Mouse (Mus musculus) hindbrain, embryonic 13.5 days (tissue): ENCODE data around the gene Ripor2. TPM values are rescaled to one million over a fixed set of nuclear protein-coding genes. Genes with fewer than 3 reads are reported as not detected.
"Not testable (repeated sequence)": the region's sequence is repeated elsewhere in the genome, so short reads cannot be mapped to it uniquely, and the experiment has no call there.

Experiments used
- ATAC-seq: fragments of 200-750 bp; cut with Nextera tagmentation; 2 replicates; pipeline ENCODE4 v1.8.0; 2017; ENCODE audit warnings: moderate TSS enrichment; ENCODE audit not compliant: low FRiP score
- H3K27ac ChIP-seq: fragments of 300-500 bp; sonication (generic); 2 replicates; pipeline ENCODE4 v1.5.1; 2015; ENCODE audit warnings: inconsistent platforms, mild to moderate bottlenecking, moderate library complexity
- H3K27me3 ChIP-seq: fragments of 300-500 bp; sonication (generic); 2 replicates; pipeline ENCODE4 v1.6.1; 2015; ENCODE audit warnings: mild to moderate bottlenecking, inconsistent platforms
- H3K36me3 ChIP-seq: fragments of 300-500 bp; sonication (generic); 2 replicates; pipeline ENCODE4 v1.6.1; 2015; ENCODE audit warnings: mild to moderate bottlenecking, inconsistent platforms
- H3K4me1 ChIP-seq: fragments of 300-500 bp; sonication (generic); replicated peaks from 2 replicates; pipeline ENCODE4 v1.6.1; 2015; ENCODE audit warnings: inconsistent platforms
- H3K4me2 ChIP-seq: fragments of 300-500 bp; sonication (generic); 2 replicates; pipeline ENCODE4 v1.6.1; 2015; ENCODE audit warnings: inconsistent platforms, mild to moderate bottlenecking, moderate library complexity
- H3K4me3 ChIP-seq: fragments of 300-500 bp; sonication (generic); 2 replicates; pipeline ENCODE4 v1.5.1; 2015; ENCODE audit warnings: mild to moderate bottlenecking, inconsistent platforms
- H3K9ac ChIP-seq: fragments of 300-500 bp; sonication (generic); 2 replicates; pipeline ENCODE4 v1.6.1; 2015; ENCODE audit warnings: mild to moderate bottlenecking, inconsistent platforms
- H3K9me3 ChIP-seq: fragments of 300-500 bp; sonication (generic); 2 replicates; pipeline ENCODE4 v1.6.1; 2016; ENCODE audit warnings: inconsistent platforms
- WGBS: fragments of 180-500 bp; shearing (Covaris S2); methylation state at CpG from one replicate; pipeline ENCODE4 v1.1.7; 2015; 5-methylcytosine and 5-hydroxymethylcytosine counted together
- polyA plus RNA-seq: library from polyadenylated mRNA; unstranded; fragments of >200 nt; fragmentation: Nextera tagmentation; extraction: Ambion mirVana; gene quantifications from 2 replicates; pipeline ENCODE4 v1.2.1, GENCODE M21; 2015

Gene Ripor2
- polyA plus RNA-seq, 1 experiment from 2014 or later, result 24.1 TPM

DNA sequence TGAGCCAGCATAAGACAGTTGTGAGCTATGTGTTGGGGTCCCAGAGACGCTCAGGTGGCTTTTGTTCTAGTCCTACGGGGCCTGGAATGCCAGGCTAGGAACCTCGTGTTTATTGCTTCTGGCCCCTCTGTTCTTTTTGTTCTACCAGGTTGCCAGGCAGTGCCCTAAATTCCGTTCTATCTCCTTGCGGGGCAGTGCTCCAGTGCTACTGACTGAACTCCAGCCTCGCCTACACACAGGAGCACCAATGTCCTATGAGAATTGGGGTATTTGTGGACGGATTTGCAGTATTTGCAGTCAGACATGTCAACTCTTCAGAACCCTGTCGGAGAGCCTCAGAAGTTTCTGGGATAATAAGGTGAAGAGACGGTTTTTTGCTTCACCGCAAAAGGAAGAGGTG, 159.0 kb downstream of the Ripor2 start, which contains the start of gene Armh2:
Gene Armh2, plus strand, starts transcription at position 205 of the 400 bp plus-strand sequence.
- H3K9ac ChIP-seq, result no peak within 1 kb of the TSS
- no peak within 1 kb of the TSS for H3K4me3 ChIP-seq

GRCm38 (mm10) chr13:24747823-24748222, 165.8 kb downstream of the Ripor2 start:
- no peak overlapping the region for H3K4me3 ChIP-seq
- H3K27ac ChIP-seq, result no peak overlapping the region
- no peaks in the 10 kb centered on the region for H3K27me3 ChIP-seq
- peaks cover 4% of the 10 kb centered on the region; the same call in 1 of the 2 replicates for H3K36me3 ChIP-seq
- no peaks in the 10 kb centered on the region for H3K9me3 ChIP-seq
- WGBS, result 84% methylated on average over 3 of the region's 3 CpGs
- H3K9ac ChIP-seq, result no peak overlapping the region
- no peak overlapping the region for H3K4me2 ChIP-seq
- no peaks in the 10 kb centered on the region for H3K4me1 ChIP-seq
- no peak for ATAC-seq

More for the DNA sequence above, 159.0 kb downstream of the Ripor2 start, which contains the start of gene Armh2:
- no peaks in the 10 kb centered on the region for H3K27me3 ChIP-seq
- H3K36me3 ChIP-seq, result no peaks in the 10 kb centered on the region
- no peaks in the 10 kb centered on the region for H3K9me3 ChIP-seq
- no peak for ATAC-seq
- no peak within 1 kb of the TSS for H3K27ac ChIP-seq
- WGBS, result 86% methylated on average over 10 of the region's 10 CpGs
- no peaks in the 10 kb centered on the region for H3K4me1 ChIP-seq
- no peak within 1 kb of the TSS for H3K4me2 ChIP-seq

GRCm38 (mm10) chr13:24750807-24751206, 168.8 kb downstream of the Ripor2 start:
- H3K36me3 ChIP-seq, result peaks cover 13% of the 10 kb centered on the region
- no peak overlapping the region for H3K4me2 ChIP-seq
- no peaks in the 10 kb centered on the region for H3K9me3 ChIP-seq
- 93% methylated on average over 8 of the region's 8 CpGs for WGBS
- no peaks in the 10 kb centered on the region for H3K27me3 ChIP-seq
- H3K9ac ChIP-seq, result no peak overlapping the region
- ATAC-seq, result no peak
- H3K4me1 ChIP-seq, result no peaks in the 10 kb centered on the region
- no peak overlapping the region for H3K27ac ChIP-seq
- no peak overlapping the region for H3K4me3 ChIP-seq

GRCm38 (mm10) chr13:24751396-24751795, 169.4 kb downstream of the Ripor2 start:
- WGBS, result 90% methylated on average over 8 of the region's 8 CpGs

DNA sequence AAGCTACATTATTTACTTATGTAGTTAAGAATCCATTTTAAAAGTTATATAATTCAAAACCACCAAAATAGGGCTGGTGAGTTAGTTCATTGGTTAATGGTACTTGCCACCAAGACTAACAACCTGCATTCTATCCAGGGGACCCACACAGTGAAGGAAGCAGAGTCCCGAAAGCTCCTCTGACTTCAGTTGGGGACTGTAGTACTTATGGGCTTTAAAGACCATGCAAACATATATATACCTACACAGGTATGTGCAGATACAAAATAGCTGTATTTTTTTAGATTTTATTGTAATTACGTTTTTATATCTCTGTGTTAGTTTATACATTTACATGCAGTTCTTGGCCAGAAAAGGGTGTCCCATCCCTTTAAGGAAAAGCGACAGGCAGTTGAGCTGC, 174.8 kb downstream of the Ripor2 start:
- Histone ChIP-seq H3K36me3 (peaks cover 14% of the 10 kb centered on the region), H3K4me2 (no peak overlapping the region), H3K4me1 (peaks cover 5% of the 10 kb centered on the region)

More at GRCm38 (mm10) chr13:24751396-24751795, 169.4 kb downstream of the Ripor2 start:
- H3K9ac ChIP-seq, result no peak overlapping the region; the same call in 1 of the 2 replicates
- no peaks in the 10 kb centered on the region for H3K9me3 ChIP-seq
- peaks cover 17% of the 10 kb centered on the region for H3K36me3 ChIP-seq
- no peaks in the 10 kb centered on the region for H3K4me1 ChIP-seq
- no peak overlapping the region for H3K27ac ChIP-seq
- ATAC-seq, result no peak
- H3K4me2 ChIP-seq, result no peak overlapping the region
- H3K4me3 ChIP-seq, result no peak overlapping the region
- H3K27me3 ChIP-seq, result no peaks in the 10 kb centered on the region

GRCm38 (mm10) chr13:24757820-24758564, 176.0 kb downstream of the Ripor2 start:
- Histone ChIP-seq H3K9me3 (no peaks in the 10 kb centered on the region), H3K4me1 (peaks cover 5% of the 10 kb centered on the region), H3K4me2 (no peak overlapping the region), H3K27ac (no peak overlapping the region), H3K36me3 (peaks cover 14% of the 10 kb centered on the region), H3K9ac (no peak overlapping the region), H3K27me3 (no peaks in the 10 kb centered on the region), H3K4me3 (no peak overlapping the region)
- no peak for ATAC-seq
- WGBS, result 86% methylated on average over 12 of the region's 12 CpGs

More for the DNA sequence above, 174.8 kb downstream of the Ripor2 start:
- Histone ChIP-seq H3K27me3 (no peaks in the 10 kb centered on the region), H3K4me3 (no peak overlapping the region), H3K9ac (no peak overlapping the region), H3K27ac (no peak overlapping the region), H3K9me3 (no peaks in the 10 kb centered on the region)
- WGBS, result 91% methylated on average over 3 of the region's 3 CpGs
- no peak for ATAC-seq

GRCm38 (mm10) chr13:24759451-24759850, 177.5 kb downstream of the Ripor2 start:
- Histone ChIP-seq H3K36me3 (peaks cover 8% of the 10 kb centered on the region; the same call in 1 of the 2 replicates), H3K27me3 (no peaks in the 10 kb centered on the region), H3K9me3 (no peaks in the 10 kb centered on the region), H3K4me3 (no peak overlapping the region), H3K4me2 (no peak overlapping the region), H3K9ac (no peak overlapping the region), H3K4me1 (peaks cover 5% of the 10 kb centered on the region), H3K27ac (no peak overlapping the region)
- ATAC-seq, result no peak
- 92% methylated on average over 10 of the region's 10 CpGs for WGBS

DNA sequence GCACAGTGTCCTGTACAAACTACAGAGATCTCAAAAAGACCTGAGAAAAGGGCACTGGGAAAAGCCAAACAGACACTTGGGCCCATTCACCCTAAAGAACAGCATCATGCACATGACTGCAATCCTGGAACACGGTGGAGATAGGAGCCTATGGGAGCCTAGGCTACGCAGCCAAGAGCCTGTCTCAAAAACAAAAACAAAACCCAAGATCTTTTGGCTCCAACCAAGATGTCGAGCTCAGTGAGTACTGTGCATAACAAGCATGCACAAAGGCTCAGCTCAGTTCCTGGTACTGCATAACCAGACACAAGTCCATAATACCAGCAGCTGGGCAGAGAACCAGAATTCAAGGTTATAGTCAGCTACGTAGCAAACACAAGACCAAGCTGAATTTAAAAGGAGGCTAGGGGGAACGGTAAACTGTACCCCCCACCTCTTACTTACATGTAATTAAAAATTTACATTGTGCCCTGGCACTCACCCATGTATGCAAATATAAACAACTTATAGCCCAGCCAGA, 178.4 kb downstream of the Ripor2 start:
- Histone ChIP-seq H3K27me3 (no peaks in the 10 kb centered on the region), H3K4me2 (peak overlapping the region; percentile 61), H3K27ac (no peak overlapping the region), H3K4me1 (peaks cover 5% of the 10 kb centered on the region), H3K36me3 (0 out of 2 replicates have a peak, but pooled peaks cover 8% of the 10 kb centered on the region), H3K9ac (peak overlapping the region; percentile 39; the same call in 1 of the 2 replicates), H3K9me3 (no peaks in the 10 kb centered on the region), H3K4me3 (peak overlapping the region; percentile 75; the same call in 1 of the 2 replicates)
- ATAC-seq, result no peak
- WGBS, result 71% methylated on average over 5 of the region's 5 CpGs

DNA sequence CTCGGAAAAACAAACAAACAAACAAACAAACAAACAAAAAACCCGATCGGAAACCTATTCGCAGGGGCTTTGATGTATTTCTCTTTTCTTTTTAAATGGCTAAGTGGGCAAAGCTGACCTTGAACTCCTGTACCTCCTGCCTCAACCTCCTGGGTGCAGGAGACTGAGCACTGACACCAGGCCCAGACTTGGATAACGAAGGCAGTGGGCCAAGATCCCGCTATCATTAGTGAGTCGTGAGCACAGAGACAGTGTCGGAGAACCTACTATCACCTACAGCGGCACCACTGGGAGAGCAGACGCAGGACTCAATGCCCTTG, 179.1 kb downstream of the Ripor2 start:
- WGBS, result 7% methylated on average over 10 of the region's 10 CpGs

DNA sequence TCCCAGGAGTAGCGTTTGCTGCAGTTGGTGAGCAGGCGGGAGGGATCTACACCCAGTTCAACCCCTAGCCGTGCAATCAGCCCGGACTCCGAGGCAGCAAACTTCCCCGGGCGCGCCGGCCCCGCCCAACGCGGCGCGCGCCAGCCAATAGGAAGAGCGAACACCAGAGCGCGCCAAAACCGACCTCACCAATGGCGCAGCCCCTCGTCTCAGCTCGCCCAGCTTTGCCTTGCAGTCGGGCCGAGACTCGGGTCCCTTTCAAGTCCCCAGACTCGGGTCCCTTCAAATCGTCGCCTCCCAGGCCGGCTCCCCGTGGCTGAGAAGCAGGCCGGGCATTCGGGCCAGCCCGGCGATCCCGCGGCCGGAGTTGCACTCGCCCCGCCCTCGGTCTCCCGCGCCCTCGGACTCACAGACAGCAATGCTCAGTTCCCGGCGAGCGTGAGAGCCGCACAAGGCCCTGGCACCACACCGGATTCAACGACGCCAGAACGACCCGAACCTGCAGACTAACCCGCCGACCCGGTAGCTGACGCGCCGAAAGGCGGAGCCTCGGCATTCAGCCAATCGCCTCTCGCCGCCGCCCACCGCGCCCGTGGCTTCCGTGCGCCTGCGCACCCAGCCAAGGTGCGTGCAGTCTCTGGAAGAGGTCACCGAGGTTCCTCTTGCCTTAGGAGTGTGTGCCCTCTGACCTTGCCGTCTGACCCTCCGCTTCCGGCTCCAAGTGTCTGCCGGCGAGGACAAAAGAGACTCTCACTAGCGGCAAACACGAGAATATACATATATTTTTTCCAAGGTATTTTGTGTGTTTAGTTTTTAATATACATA, 179.6 kb downstream of the Ripor2 start, which contains the start of gene Gmnn:
Gene Gmnn, minus strand, starts transcription at position 521 of the 825 bp plus-strand sequence.
- Histone ChIP-seq H3K36me3 (no peaks in the 10 kb centered on the region), H3K4me2 (peak within 1 kb of the TSS; percentile 61), H3K9ac (peak within 1 kb of the TSS; percentile 65), H3K9me3 (no peaks in the 10 kb centered on the region), H3K27me3 (no peaks in the 10 kb centered on the region), H3K4me3 (peak within 1 kb of the TSS; percentile 75), H3K27ac (no peak within 1 kb of the TSS), H3K4me1 (peaks cover 5% of the 10 kb centered on the region)
- WGBS, result under 1% methylated on average over 79 of the region's 79 CpGs
- peak; percentile 98 for ATAC-seq

More for the DNA sequence above, 179.1 kb downstream of the Ripor2 start:
- Histone ChIP-seq H3K36me3 (0 out of 2 replicates have a peak, but pooled peaks cover 2% of the 10 kb centered on the region), H3K4me2 (peak overlapping the region; percentile 61), H3K4me3 (peak overlapping the region; percentile 75), H3K9me3 (no peaks in the 10 kb centered on the region), H3K27me3 (no peaks in the 10 kb centered on the region), H3K4me1 (peaks cover 5% of the 10 kb centered on the region), H3K27ac (no peak overlapping the region), H3K9ac (peak overlapping the region; percentile 65)
- ATAC-seq, result no peak

GRCm38 (mm10) chr13:24762254-24762653, 180.3 kb downstream of the Ripor2 start:
- Histone ChIP-seq H3K4me2 (peak overlapping the region; percentile 61), H3K9me3 (no peaks in the 10 kb centered on the region), H3K4me1 (peaks cover 5% of the 10 kb centered on the region), H3K36me3 (no peaks in the 10 kb centered on the region), H3K9ac (peak overlapping the region; percentile 65; the same call in 1 of the 2 replicates), H3K27ac (no peak overlapping the region), H3K4me3 (peak overlapping the region; percentile 75), H3K27me3 (no peaks in the 10 kb centered on the region)
- no peak for ATAC-seq
- 45% methylated on average over 4 of the region's 4 CpGs for WGBS

- not testable (repeated sequence) for H3K27ac ChIP-seq, H3K4me3 ChIP-seq, H3K4me2 ChIP-seq, ATAC-seq, H3K4me1 ChIP-seq, H3K9ac ChIP-seq, H3K27me3 ChIP-seq, H3K36me3 ChIP-seq, H3K9me3 ChIP-seq
- 83% methylated on average over 4 of the region's 4 CpGs for WGBS
Measured at GRCm38 (mm10) chr13:24767809-24768208, 185.8 kb downstream of the Ripor2 start.
